Mouse (Mus musculus): ENCODE data around the gene Anxa4.

The Anxa4 gene

DNA sequence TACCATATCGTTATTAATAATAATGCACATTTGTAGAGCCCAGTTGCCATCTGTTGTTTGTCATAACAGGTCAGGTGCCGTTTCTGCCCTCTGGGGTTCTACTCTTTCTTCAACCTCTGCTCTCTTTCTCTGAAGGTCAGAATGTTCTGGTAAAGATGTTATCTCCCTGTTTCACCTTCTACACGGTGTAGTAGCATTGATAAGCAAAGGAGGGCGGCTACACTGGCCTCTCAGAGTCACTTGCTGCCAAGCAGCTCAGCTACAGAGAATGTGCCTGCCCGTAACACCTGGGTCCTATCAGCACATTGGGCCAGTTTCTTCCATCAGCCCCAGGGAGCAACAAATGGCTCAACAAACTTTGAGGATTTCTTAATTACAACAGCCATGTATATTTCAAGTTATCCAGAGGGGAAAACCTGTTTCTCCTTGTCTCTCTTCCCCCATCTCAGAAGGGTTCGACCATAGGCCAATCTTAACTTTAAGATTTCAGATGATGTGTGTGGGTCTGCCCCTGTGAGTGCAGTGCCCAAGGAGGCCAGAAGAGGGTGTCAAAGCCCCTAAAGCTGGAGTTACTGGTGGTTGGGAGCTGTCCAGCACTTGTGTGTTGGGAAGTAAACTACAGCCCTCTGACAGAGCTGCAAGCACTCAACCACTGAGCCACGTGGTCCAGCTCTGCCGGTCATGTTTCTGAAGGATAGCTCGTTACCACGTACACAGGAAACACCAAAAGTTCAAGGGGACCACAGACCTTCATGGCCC, 39.1 kb downstream of the Anxa4 start:
- no peak for DNase-seq (ENCODE audit: extremely low spot score, low spot score)

DNA sequence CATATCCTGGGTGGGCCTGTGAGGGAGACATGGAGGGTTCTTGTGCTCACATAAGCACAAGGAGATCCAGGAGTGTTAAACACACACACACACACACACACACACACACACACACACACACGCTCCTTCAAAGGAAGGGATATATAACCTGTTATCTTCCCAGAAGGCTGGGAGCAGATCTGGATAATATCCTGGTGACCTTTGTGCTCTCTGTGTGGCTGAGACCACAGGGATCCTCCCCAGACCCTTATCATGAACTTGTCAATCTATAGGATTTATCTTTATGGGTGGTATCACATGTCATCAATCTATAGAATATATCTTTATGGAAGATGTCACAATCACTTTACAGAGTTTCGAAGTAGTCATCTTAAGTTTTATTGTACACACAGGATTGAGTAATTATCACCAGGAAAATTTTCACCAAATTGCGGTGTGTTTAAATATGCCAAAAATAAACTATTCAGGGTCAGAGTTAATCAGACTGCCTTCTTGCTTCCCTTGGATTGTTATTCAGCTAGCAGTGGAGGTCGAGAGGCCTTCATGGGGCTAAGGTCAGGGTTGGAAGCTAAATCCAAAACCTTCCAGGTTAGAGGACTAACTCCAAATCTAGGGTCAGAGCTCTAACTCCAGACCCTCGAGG, 40.4 kb downstream of the Anxa4 start:
- DNase-seq (ENCODE audit: extremely low spot score, low spot score): no peak

DNA sequence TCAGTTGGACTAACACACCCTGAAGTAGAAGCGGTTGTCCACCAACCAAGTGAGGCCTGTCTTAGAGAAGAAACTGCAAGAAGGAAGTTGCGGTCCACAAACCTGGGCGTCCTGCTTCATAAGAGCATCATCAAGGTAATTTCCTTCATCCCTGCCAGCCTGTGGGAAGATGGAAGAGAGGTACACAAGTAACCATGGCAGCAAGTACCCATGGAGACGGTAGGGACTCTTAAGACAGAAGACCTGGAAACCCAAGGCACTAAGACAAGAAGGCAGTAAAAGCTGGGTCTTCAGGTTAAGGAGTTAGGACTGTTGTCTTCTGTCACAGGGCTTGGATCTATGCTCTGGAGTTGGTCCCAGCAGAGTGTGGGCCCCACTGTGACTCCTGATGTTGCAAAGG, 42.4 kb downstream of the Anxa4 start:
- no peak for DNase-seq (ENCODE audit: extremely low spot score, low spot score)

DNA sequence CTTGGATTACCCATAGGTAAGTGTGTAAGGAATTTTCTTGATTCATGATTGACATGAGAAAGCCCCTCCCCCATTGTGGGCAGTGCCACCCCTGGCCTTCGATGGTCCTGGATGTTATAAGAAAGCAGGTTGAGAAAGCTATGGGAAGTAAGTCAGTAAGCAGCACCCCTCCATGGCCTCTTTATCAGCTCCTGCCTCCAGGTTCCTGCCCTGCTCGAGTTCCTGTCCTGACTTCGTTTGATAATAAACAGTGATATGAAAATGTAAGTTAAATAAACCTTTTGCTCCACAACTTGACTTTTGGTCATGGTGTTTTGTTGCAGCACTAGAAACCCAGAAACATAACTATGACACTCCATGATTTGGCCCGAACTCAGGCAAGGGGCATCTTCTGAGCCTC, 43.6 kb downstream of the Anxa4 start:
- DNase-seq (ENCODE audit: extremely low spot score, low spot score): no peak

DNA sequence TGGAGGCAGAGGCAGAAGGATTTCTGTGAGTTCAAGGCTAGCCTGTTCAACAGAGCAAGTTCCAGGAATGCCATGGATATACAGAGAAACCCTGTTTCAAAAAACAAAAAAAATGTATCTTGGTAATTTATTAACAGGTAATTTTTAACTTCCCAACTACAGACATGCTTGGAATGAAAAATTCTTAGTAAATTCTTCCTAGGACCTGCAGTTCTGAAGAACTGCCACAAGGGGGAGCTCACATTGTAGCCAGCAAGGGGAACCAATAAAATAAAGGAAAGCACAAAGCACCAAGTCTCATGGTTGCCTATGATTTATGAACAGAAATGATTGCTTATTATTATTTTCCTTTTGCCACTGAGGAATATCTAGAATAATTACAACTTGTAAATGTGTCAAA, 46.2 kb downstream of the Anxa4 start:
- peak; percentile 34 for DNase-seq (ENCODE audit: extremely low spot score, low spot score)

DNA sequence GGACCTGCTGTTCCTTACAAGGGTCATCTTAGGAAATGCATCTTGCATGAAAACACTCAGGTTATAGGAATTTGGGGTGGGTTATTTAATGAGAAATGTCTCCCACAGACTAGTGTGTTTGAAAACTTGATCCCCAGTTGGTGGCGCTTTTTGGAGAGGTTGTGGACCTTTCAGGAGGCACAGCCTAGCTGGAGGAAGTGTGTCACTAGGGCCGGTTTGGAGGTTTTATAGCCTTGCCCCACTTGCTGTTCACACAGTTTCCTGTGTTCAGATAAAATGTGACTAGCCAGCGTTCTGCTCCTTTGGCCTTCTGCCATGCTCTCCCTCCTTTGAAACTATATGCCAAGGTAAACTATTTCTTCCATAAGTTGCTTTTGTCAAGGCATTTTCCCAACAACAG, 52.7 kb downstream of the Anxa4 start:
- no peak for DNase-seq (ENCODE audit: extremely low spot score, low spot score)

DNA sequence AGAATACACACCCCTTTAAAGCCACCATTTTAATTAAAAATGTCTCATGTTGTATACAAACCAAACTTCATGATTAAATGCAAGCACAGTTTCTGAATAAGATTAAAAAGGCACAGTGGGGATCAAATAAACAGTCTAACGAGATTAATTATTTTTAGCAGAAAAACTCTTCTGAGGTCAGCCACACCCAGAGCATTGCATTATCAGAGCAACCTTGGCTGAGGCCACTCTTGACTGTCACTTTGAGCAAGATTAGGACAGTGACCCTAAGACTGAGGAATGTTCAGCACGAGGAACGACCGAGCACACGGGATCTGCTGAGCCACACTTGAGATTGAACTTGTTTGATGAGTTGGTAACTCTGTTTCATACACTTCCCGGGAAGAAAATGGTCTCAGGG, 56.6 kb downstream of the Anxa4 start:
- no peak for DNase-seq (ENCODE audit: extremely low spot score, low spot score)

DNA sequence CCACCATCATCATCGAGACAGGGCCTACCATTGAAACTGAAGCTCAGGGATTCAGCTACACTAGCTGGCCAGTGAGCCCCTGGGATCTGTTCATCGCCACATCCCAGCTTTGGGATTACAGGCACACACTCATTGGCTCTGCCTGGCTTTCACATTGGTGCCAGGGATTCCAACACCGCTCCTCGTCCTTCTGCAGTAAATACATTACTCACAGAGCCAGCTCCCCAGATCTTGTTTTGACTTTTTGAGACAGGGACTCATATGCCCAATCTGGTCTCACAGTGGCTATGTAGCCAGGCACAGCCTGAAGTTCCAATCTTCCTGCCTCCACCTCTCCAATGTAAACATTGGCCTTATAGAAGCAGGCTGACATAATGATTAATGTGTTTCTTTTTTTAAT, 57.1 kb downstream of the Anxa4 start:
- no peak for DNase-seq (ENCODE audit: extremely low spot score, low spot score)

DNA sequence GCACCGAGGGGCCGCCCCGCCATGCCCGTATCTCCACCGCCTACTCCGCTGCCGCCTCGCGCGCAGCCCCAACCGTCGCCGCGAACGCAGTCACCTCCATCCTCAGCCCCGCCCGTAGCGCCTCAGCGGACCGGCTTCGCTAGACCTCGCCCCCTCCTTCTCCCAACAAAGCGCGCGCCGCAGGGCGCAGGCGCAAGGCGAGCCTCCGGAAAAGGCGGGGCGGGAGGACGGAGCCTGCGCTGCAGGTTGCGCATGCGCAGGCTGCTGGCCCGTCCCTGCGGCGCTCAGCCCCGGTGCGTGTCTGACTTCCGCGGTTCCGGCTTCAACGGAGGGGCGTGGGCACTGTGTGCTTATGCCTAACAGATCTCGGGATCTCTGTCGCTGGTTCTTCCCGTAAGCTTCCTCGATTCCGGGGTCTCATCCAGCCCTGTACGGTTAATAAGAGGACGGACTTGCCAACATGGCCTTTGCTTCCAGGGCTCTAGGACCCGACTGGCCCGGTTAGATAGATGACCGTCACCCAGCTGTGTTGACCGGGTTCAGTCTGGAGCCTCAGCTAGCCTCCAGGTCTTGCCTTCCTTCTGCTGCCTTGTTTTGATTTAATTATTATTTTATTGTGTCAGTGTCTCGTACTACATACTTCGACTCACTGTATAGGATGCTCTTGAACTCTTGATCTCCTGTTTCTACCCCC, 60.1 kb downstream of the Anxa4 start, which contains the start of gene Gmcl1:
Gmcl1 (minus strand) TSS at position 201 of the 694 bp plus-strand sequence.
- DNase-seq (ENCODE audit: extremely low spot score, low spot score): peak; percentile 95

DNA sequence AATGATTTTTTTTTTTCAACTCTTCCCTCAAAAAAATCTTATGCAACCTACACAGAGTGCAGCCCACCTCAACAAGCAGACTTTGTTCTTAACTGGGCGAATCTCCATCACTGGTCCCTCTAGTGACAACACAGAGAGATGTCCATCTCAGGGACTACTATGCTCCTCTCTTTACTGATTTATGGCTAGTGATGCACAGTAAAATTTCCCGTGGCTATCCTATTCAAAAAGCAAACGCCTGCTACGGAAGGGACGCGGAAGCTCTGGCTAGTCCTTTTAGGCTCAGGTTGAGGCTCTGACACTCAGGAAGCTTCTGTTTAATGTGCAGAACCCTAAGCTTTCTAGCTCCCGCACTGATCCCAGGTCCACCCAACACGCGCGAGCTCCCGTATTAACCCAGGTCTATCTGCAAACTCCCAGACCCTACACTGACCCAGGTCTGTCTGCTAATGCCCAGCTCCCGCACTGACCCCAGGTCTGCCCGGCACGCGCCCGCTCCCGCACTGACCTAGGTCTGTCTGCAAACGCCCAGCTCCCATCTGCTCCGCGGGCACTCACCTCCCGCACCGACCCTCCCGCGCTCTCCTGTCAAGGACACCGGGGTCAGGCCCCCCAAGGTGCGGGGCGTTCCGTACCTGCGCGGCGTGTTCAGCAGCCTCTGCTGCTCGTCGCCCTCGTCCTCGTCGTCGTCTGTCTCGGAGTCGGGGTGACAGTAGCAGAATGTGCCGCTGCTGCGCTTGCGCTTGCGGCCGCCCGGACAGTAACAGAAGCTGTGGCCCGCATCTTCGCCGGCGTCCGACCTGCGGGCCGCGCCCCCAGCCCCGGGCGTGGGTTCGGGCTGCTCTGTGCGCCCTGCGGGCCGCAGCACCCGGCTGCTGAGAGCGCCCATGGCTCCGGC, 60.9 kb downstream of the Anxa4 start:
- DNase-seq (ENCODE audit: extremely low spot score, low spot score): no peak

DNA sequence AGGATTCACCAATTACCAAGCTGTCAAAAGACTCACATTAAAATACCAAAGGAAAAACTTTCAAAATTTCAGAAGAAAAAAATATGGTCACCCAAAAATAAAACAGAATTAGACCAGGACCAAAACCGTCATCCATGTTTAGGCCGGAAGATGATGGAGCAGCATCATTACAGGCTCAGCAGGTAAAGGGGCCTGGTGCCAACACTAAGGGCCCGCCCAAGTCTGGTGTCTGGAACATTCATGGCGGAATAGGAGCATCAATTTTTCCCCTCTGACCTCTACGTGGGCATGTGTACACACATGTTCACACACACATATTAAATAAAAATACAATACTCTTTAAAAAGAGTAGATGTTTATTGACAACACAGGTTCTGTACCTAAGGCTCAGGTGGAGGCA, 64.7 kb downstream of the Anxa4 start:
- no peak for DNase-seq (ENCODE audit: extremely low spot score, low spot score)

DNA sequence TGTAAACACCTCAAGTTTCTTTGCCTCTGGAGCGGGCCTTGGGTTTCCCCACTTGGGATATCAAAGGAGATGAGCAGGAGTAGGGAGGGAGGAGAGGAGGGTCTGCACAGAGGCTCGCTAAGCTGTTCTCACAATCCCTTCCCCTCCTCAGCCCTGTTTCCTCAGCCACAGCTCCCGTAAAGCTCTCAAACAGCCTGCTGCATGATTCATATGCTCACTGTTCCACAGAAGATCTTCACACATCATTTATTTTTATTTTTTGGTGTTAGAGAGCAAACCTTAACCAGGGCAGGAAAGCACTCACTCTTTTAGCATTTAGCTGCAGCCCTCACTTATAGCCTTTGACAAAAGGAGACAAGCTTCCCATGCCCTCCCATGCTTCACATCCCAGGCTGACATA, 71.4 kb downstream of the Anxa4 start:
- no peak for DNase-seq (ENCODE audit: extremely low spot score, low spot score)

DNA sequence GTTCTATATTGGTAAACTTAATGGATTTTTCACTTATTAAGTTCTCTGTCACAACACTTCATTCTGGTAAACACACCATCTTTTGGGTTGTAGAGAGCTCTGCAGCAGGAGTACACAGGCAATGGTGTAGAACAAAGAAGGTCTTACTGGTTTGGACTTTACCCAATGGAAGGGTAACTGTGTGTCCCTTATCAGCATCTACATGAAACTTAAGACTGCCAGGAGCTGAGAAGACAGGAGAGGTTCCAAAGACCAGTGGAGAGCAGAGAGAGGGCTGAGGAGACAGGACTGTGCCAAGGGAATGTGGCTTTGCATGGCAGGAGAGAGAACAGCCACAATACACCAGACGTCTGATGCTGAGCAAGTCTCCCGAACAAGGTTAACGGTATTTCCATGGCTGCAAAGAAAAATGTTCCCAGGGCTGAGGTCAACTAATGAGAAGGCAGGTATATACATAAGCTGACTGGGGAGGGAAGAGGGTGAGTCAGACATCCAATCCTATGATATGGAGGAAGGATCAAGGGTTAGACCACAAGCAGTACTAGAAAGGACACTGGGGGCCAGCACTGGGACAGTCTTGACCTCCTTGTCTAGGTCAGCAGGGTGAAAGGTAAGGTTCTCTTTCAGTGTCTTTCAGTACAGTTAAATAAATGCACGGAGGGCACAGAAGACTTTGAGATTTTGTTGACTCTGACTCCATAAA, 85.2 kb downstream of the Anxa4 start:
- no peak for DNase-seq (ENCODE audit: extremely low spot score, low spot score)

DNA sequence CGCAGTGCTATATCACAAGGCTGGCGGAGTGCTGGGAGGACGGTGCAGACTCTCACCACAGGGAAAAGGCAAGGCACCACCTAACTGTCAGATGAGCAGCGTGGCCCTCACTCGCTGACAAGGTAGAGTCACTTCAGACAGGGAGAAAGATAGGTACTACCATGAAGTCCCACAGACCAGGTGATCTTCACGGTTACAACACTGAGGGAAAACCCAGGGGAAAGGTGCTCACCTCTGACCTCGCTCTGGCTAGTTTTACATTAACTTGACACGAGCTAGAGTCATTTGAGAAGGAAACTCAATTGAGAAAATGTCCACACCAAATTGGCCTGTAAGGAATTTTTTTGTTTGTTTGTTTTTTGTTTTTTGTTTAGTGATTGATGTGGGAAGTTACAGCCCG, 90.8 kb downstream of the Anxa4 start:
- no peak for DNase-seq (ENCODE audit: extremely low spot score, low spot score)

DNA sequence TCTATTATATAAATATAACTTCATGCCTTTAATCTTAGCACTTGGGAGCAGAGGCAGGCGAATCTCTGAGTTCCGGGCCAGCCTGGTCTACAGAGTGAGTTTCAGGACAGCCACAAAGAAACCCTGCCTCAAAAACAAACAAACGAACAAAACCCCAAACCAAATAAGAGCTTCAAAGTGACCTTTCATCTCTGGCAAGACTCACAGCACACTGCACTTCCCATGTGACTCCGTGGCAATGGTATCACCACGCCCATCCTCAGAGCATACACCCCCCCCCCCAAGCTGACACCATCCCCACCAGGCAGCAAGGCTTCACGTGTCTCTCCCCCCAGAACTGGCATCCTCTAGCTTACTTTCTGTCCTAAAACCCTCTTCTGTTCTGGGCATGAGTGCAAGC, 95.5 kb downstream of the Anxa4 start:
- no peak for DNase-seq (ENCODE audit: extremely low spot score, low spot score)

DNA sequence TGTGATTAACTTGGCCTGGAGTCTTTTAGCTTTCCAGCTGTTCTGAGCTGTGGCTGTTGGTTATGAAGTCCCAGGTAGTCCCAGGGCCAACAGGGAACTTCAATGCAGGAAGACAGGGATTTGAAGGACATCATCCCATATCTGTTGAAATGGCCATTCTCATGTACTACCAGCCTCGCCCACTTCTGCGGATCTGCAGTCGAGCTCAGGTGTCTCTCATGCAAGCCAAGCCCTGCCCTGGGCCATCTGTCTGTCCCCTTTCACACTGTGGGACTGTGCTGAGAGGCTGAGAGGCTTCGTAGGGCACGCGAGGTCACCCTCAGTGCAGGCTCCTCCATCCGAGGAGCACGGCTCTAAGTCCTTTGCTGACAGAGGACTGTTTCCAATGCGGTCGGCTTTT, 97.2 kb downstream of the Anxa4 start:
- no peak for DNase-seq (ENCODE audit: extremely low spot score, low spot score)

DNA sequence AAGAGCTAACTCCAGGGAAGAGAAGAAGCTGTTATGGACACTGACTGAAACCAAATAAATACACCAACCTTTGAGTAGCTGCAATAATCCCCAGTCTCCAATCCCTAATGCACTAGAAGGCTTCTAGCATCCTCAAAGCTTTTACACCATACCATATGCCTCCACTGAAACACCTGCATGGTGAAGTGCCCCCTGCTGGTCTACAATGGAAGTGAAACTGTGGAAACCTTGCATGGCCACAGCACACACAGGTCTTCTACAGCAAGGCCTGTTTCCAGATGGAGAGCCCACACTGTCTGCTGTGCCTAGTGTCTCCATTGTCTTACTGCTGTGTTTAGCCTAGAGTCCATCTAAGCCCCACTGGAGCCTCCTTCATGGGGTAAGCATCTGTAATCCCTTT, 98.9 kb downstream of the Anxa4 start:
- peak; percentile 52 for DNase-seq (ENCODE audit: extremely low spot score, low spot score)

DNA sequence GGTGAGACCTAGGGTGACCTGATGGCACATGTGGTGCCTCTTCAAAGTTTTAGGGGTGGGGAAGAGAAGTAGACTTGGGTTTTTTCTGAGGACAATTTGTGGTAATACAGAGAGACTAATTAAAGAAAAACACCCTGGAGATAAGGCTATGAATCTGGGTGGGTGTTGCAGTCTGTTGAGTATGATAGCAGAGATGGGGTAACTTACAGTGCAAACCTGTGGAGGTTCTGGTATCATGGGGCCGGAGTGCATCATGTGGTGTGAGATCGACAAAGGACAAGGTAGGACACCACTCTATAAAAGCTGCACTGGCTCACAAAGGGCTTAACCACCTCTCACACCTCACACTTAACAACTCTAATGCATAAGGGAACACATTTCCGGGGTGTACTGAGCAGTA, 103.7 kb downstream of the Anxa4 start:
- DNase-seq (ENCODE audit: extremely low spot score, low spot score): no peak

DNA sequence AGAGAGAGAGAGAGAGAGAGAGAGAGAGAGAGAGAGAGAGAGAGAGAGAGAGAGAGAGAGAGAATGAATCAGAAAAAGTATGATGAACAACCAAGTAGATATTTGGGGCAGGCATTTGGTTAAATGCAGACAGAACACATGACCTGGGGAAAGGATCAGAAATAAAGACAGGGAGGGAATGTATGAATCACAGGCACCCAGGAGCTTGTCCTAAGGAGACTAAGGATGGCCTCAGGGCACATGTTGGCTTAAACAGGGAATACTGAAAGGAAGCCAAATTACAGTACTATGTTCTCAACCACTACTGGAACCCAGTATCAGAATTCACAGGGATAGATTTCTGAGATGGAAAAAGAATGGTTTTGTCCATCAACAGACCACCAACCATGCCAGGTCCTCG, 106.4 kb downstream of the Anxa4 start:
- DNase-seq (ENCODE audit: extremely low spot score, low spot score): no peak

Data from neural tube, embryonic 10.5 days (tissue).